Mouse (Mus musculus) olfactory bulb, adult 2 months (tissue): Measurements from ENCODE around the gene Pde1a.

Experiments
- CTCF ChIP-seq: fragments of 200-500 bp; IDR thresholded peaks from 2 replicates; pipeline ENCODE4 v1.5.1; 2012; ENCODE audit warnings: low read depth, mild to moderate bottlenecking, low read length, moderate library complexity; ENCODE audit not compliant: insufficient read depth
- POLR2A ChIP-seq: fragments of 200-500 bp; IDR thresholded peaks from 2 replicates; pipeline ENCODE4 v1.6.1; 2012; ENCODE audit warnings: mild to moderate bottlenecking, low read depth, low read length, moderate library complexity; ENCODE audit not compliant: insufficient read depth

DNA sequence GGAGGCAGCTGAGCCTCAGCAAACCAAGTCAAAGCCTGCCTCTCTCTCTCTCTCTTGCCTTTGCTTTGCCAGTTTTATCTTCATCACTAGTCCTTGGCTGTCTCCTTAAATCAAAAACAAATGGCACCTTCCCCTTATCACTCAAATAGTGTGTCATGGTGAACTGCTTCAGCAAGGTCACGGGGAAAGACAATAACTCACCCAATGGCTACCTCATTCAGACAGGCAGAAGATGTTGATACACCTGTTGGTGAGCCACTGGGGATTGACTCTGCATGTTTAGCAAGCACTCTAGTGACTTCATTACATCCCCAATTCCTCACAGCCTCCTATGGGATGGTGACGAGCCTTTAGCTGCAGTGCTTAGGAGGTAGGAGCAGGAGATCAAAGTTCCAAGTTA lies 331.8 kb downstream of the Pde1a start:
- TF ChIP-seq CTCF (no peak), POLR2A (no peak)
